Mouse (Mus musculus): ENCODE results near the gene Zfp580.

DNA sequence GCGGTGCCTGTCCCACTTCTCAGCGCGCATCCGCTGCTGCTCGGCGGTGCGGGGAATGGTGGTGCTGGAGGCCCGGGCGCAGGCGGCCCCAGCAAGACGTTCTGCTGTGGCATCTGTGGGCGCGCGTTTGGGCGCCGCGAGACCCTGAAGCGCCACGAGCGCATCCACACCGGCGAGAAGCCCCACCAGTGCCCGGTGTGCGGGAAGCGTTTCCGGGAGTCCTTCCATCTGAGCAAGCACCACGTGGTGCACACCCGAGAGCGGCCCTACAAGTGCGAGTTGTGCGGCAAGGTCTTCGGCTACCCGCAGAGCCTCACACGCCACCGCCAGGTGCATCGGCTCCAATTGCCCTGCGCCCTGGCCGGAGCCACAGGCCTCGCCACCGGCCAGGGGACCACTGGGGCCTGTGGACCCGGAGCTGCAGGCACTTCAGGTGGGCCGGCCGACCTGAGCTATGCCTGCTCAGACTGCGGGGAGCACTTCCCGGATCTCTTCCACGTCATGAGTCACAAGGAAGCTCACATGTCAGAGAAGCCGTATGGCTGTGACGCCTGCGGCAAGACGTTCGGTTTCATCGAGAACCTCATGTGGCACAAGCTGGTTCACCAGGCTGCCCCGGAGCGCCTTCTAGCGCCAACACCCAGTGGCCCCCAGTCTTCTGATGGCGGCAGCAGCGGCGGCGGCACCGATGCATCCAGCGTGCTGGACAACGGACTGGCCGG lies 20.6 kb upstream of the Zfp580 start:
- no peak for TF ChIP-seq ETS1 (IDR thresholded peaks at IDR 0.05; ENCODE audit: low read depth, low read length)
- no peak for TF ChIP-seq TAL1 (IDR thresholded peaks at IDR 0.05; ENCODE audit: low read length)
- no peak for TF ChIP-seq ZC3H11A (IDR thresholded peaks at IDR 0.05; ENCODE audit: low read depth, low read length)
- no peak for TF ChIP-seq EP300 (IDR thresholded peaks at IDR 0.05; ENCODE audit: low read depth in 1 of 2, low read length in 2 of 2)
- no peak for TF ChIP-seq MYB (IDR thresholded peaks at IDR 0.05; ENCODE audit: low read depth, low read length)
- no peak for TF ChIP-seq MAFK (IDR thresholded peaks at IDR 0.05; ENCODE audit: borderline replicate concordance, low read depth, low read length)
- TF ChIP-seq BHLHE40 (IDR thresholded peaks at IDR 0.05; ENCODE audit: borderline replicate concordance, low read depth, low read length), result no peak
- TF ChIP-seq MXI1 (IDR thresholded peaks at IDR 0.05; ENCODE audit: low read depth, low read length), result no peak
- TF ChIP-seq POLR2A (IDR thresholded peaks at IDR 0.05; ENCODE audit: control insufficient read depth in 1 of 2, insufficient read depth in 1 of 2, low read depth in 1 of 2, low read length in 2 of 2, poor library complexity in 1 of 2), result no peak
- no peak for TF ChIP-seq HCFC1 (IDR thresholded peaks at IDR 0.05; ENCODE audit: low read depth, low read length)
- no peak for TF ChIP-seq CTCF (IDR thresholded peaks at IDR 0.05 in 2 of 3, conservative IDR thresholded peaks at IDR 0.05 in 1 of 3; ENCODE audit: control insufficient read depth in 1 of 3, insufficient read depth in 1 of 3, low read depth in 2 of 3, low read length in 3 of 3, poor library complexity in 1 of 3, severe bottlenecking in 1 of 3)
- TF ChIP-seq POLR2AphosphoS5 (IDR thresholded peaks at IDR 0.05; ENCODE audit: borderline replicate concordance, low read depth, low read length), result no peak
- no peak for TF ChIP-seq RCOR1 (IDR thresholded peaks at IDR 0.05; ENCODE audit: low read depth, low read length)
